Mouse (Mus musculus): ENCODE measurements around the gene Agxt2.

- no peak for TF ChIP-seq POLR2A (IDR thresholded peaks at IDR 0.05; ENCODE audit: insufficient read depth, low read length)
- no peak for TF ChIP-seq CTCF (IDR thresholded peaks at IDR 0.05; ENCODE audit: low read depth, low read length)
- no peak for TF ChIP-seq EP300 (IDR thresholded peaks at IDR 0.05; ENCODE audit: insufficient read depth, low read depth, low read length)
These were observed 51.5 kb downstream of the Agxt2 start for GRCm38 (mm10) chr15:10409842-10410241.
